Mouse (Mus musculus) midbrain, embryonic 14.5 days (tissue): ENCODE measurements around the gene Cbx2. TPM values are rescaled to one million over a fixed set of nuclear protein-coding genes. Genes with fewer than 3 reads are reported as not detected.

Source experiments
- ATAC-seq: fragments of 200-750 bp; cut with Nextera tagmentation; 2 replicates; pipeline ENCODE4 v1.8.0; 2017; ENCODE audit warnings: moderate number of reproducible peaks, moderate library complexity; ENCODE audit not compliant: low FRiP score, low TSS enrichment
- DNase-seq: peaks from one replicate; pipeline ENCODE4 v3.0.0-alpha.2; 2015
- H3K27ac ChIP-seq: fragments of 300-500 bp; sonication (generic); replicated peaks from 2 replicates; pipeline ENCODE4 v1.5.1; 2014; ENCODE audit warnings: mild to moderate bottlenecking, low read depth, low read length, moderate library complexity
- H3K27me3 ChIP-seq: fragments of 300-500 bp; sonication (generic); 2 replicates; pipeline ENCODE4 v1.6.1; 2014; ENCODE audit warnings: low read length, control low read depth, mixed read lengths; ENCODE audit not compliant: control insufficient read depth, insufficient read depth
- H3K36me3 ChIP-seq: fragments of 300-500 bp; sonication (generic); 2 replicates; pipeline ENCODE4 v1.6.1; 2014; ENCODE audit warnings: low read length, control low read depth; ENCODE audit not compliant: control insufficient read depth, insufficient read depth
- H3K4me1 ChIP-seq: fragments of 300-500 bp; sonication (generic); 2 replicates; pipeline ENCODE4 v1.6.1; 2014; ENCODE audit warnings: mild to moderate bottlenecking, antibody characterized with exemption, low read length, control low read depth; ENCODE audit not compliant: control insufficient read depth, insufficient read depth
- H3K4me2 ChIP-seq: fragments of 300-500 bp; sonication (generic); 2 replicates; pipeline ENCODE4 v1.6.1; 2014; ENCODE audit warnings: mild to moderate bottlenecking, low read length, moderate library complexity
- H3K4me3 ChIP-seq: fragments of 300-500 bp; sonication (generic); replicated peaks from 2 replicates; pipeline ENCODE4 v1.5.1; 2014; ENCODE audit warnings: low read depth, low read length
- H3K9ac ChIP-seq: fragments of 300-500 bp; sonication (generic); replicated peaks from 2 replicates; pipeline ENCODE4 v1.6.1; 2014; ENCODE audit warnings: mild to moderate bottlenecking, low read length, moderate library complexity
- H3K9me3 ChIP-seq: fragments of 300-500 bp; sonication (generic); 2 replicates; pipeline ENCODE4 v1.6.1; 2016; ENCODE audit warnings: low read length, control low read depth, mixed read lengths; ENCODE audit not compliant: control insufficient read depth
- WGBS: fragments of 180-500 bp; shearing (Covaris S2); extraction: QIAGEN DNeasy Blood & Tissue Kit; methylation state at CpG from one replicate; pipeline ENCODE4 v1.1.7; 2014; 5-methylcytosine and 5-hydroxymethylcytosine counted together
- polyA plus RNA-seq: library from polyadenylated mRNA; unstranded; fragments of >200 nt; fragmentation: Nextera tagmentation; extraction: Ambion mirVana; gene quantifications from 2 replicates; pipeline ENCODE4 v1.2.1, GENCODE M21; 2014

Cbx2 gene
- polyA plus RNA-seq, 1 experiment from 2014 or later = 20.7 TPM

GRCm38 (mm10) chr11:119051927-119052660 is 29.3 kb downstream of the Cbx2 start:
- H3K36me3 ChIP-seq = no peaks in the 10 kb centered on the region
- peaks cover 56% of the 10 kb centered on the region for H3K27me3 ChIP-seq
- peaks cover 48% of the 10 kb centered on the region for H3K4me1 ChIP-seq
- H3K9ac ChIP-seq = no peak overlapping the region
- H3K4me2 ChIP-seq = peak overlapping the region; percentile 98
- no peak for ATAC-seq
- no peaks in the 10 kb centered on the region for H3K9me3 ChIP-seq
- peak; percentile 87 for DNase-seq
- 4% methylated on average over 15 of the region's 15 CpGs for WGBS
- no peak overlapping the region for H3K4me3 ChIP-seq
- H3K27ac ChIP-seq = peak overlapping the region; percentile 97

GRCm38 (mm10) chr11:119052661-119053256 is 30.0 kb downstream of the Cbx2 start:
- 4% methylated on average over 13 of the region's 13 CpGs for WGBS
- DNase-seq (peak; percentile 65), ATAC-seq (no peak)
- no peaks in the 10 kb centered on the region for H3K36me3 ChIP-seq
- H3K9ac ChIP-seq = peak overlapping the region; percentile 57
- peak overlapping the region; percentile 29 for H3K4me3 ChIP-seq
- no peaks in the 10 kb centered on the region for H3K9me3 ChIP-seq
- peaks cover 53% of the 10 kb centered on the region for H3K27me3 ChIP-seq
- peak overlapping the region; percentile 97 for H3K27ac ChIP-seq
- peaks cover 50% of the 10 kb centered on the region for H3K4me1 ChIP-seq
- H3K4me2 ChIP-seq = peak overlapping the region; percentile 98

- under 1% methylated on average over 42 of the region's 42 CpGs for WGBS
- Histone ChIP-seq H3K27me3 (peaks cover 53% of the 10 kb centered on the region), H3K27ac (peak overlapping the region; percentile 97), H3K4me3 (peak overlapping the region; percentile 29), H3K9ac (peak overlapping the region; percentile 57), H3K4me2 (peak overlapping the region; percentile 98), H3K36me3 (no peaks in the 10 kb centered on the region), H3K4me1 (peaks cover 50% of the 10 kb centered on the region), H3K9me3 (no peaks in the 10 kb centered on the region)
- DNase-seq = peak; percentile 98
- peak; percentile 91 for ATAC-seq
Measured at GRCm38 (mm10) chr11:119053257-119053670, 30.5 kb downstream of the Cbx2 start.

GRCm38 (mm10) chr11:119053738-119054350 is 31.1 kb downstream of the Cbx2 start:
- peak overlapping the region; percentile 98 for H3K4me2 ChIP-seq
- H3K27me3 ChIP-seq = peaks cover 53% of the 10 kb centered on the region
- DNase-seq = peak; percentile 91
- peak overlapping the region; percentile 29 for H3K4me3 ChIP-seq
- H3K4me1 ChIP-seq = peaks cover 53% of the 10 kb centered on the region
- H3K36me3 ChIP-seq = no peaks in the 10 kb centered on the region
- peak overlapping the region; percentile 57 for H3K9ac ChIP-seq
- no peaks in the 10 kb centered on the region for H3K9me3 ChIP-seq
- under 1% methylated on average over 33 of the region's 35 CpGs for WGBS
- ATAC-seq = peak; percentile 66
- peak overlapping the region; percentile 97 for H3K27ac ChIP-seq

- 2% methylated on average over 47 of the region's 47 CpGs for WGBS
- peak overlapping the region; percentile 57 for H3K9ac ChIP-seq
- H3K4me1 ChIP-seq = peaks cover 55% of the 10 kb centered on the region
- no peaks in the 10 kb centered on the region for H3K36me3 ChIP-seq
- H3K27me3 ChIP-seq = peaks cover 53% of the 10 kb centered on the region
- no peaks in the 10 kb centered on the region for H3K9me3 ChIP-seq
- H3K4me3 ChIP-seq = peak overlapping the region; percentile 29
- ATAC-seq (no peak), DNase-seq (peak; percentile 80)
- peak overlapping the region; percentile 98 for H3K4me2 ChIP-seq
- peak overlapping the region; percentile 97 for H3K27ac ChIP-seq
Measured at GRCm38 (mm10) chr11:119054351-119055345, 31.9 kb downstream of the Cbx2 start.

GRCm38 (mm10) chr11:119055571-119056131 is 32.9 kb downstream of the Cbx2 start:
- WGBS = under 1% methylated on average over 32 of the region's 32 CpGs
- Histone ChIP-seq H3K4me3 (peak overlapping the region; percentile 54), H3K4me2 (peak overlapping the region; percentile 98), H3K27me3 (peaks cover 53% of the 10 kb centered on the region), H3K36me3 (no peaks in the 10 kb centered on the region), H3K4me1 (peaks cover 55% of the 10 kb centered on the region), H3K9ac (peak overlapping the region; percentile 95; the same call in 1 of the 2 replicates), H3K27ac (peak overlapping the region; percentile 94; the same call in 1 of the 2 replicates), H3K9me3 (no peaks in the 10 kb centered on the region)
- ATAC-seq (no peak), DNase-seq (peak; percentile 64)

- H3K27me3 ChIP-seq = peaks cover 44% of the 10 kb centered on the region
- H3K36me3 ChIP-seq = no peaks in the 10 kb centered on the region
- ATAC-seq (peak; percentile 9; the same call in 1 of the 2 replicates), DNase-seq (peak; percentile 86)
- H3K9me3 ChIP-seq = no peaks in the 10 kb centered on the region
- WGBS = under 1% methylated on average over 65 of the region's 65 CpGs
- peaks cover 55% of the 10 kb centered on the region for H3K4me1 ChIP-seq
- peak overlapping the region; percentile 98 for H3K4me2 ChIP-seq
- peak overlapping the region; percentile 94 for H3K27ac ChIP-seq
- peak overlapping the region; percentile 54 for H3K4me3 ChIP-seq
- peak overlapping the region; percentile 95 for H3K9ac ChIP-seq
Measured at GRCm38 (mm10) chr11:119056301-119057211, 33.8 kb downstream of the Cbx2 start.
